Mouse (Mus musculus) cortical plate, adult 2 months (tissue): Measurements from ENCODE around the gene Iqcc.

Experiments used
- CTCF ChIP-seq: fragments of 200-500 bp; IDR thresholded peaks from 2 replicates; pipeline ENCODE4 v1.5.1; 2011; ENCODE audit warnings: mild to moderate bottlenecking, control low read depth, low read length; ENCODE audit not compliant: insufficient read depth; ENCODE audit errors: extremely low read depth
- POLR2A ChIP-seq: fragments of 200-500 bp; IDR thresholded peaks from 2 replicates; pipeline ENCODE4 v1.6.1; 2011; ENCODE audit warnings: mild to moderate bottlenecking, low read length, control low read depth; ENCODE audit not compliant: insufficient read depth; ENCODE audit errors: extremely low read depth

GRCm38 (mm10) chr4:129648656-129649055, 29.8 kb upstream of the Iqcc start:
- TF ChIP-seq CTCF (no peak), POLR2A (no peak)
